22 mouse cellular contexts compared by ENCODE assay signal in genomic region chr14:30190308-30190971, GRCm38 (mm10).
DNase-seq lines count a peak whose midpoint lies in the region; ATAC-seq and TF ChIP-seq lines count a peak whose summit lies in the region.
"Had no signal": no experiment of that assay in that cellular context is flagged by ENCODE, and none has a peak within 500 bp of the region (broad histone marks: within the 10 kb centered on the region; RNA-seq: fewer than 3 reads in every experiment).

No protein-coding gene starts in this region.

- ATAC-seq in frontal cortex, adult (ENCODE audit: low TSS enrichment): peak; percentile 62; the same call in 1 of the 2 replicates
- no peak for ATAC-seq in lung, postnatal 0 days
- ATAC-seq in stomach, postnatal 0 days (ENCODE audit: low FRiP score, low TSS enrichment): no peak
- ATAC-seq: CD4-positive, CD25-positive, alpha-beta regulatory T cell, adult 4 months; midbrain, embryonic 15.5 days had no signal

- TF ChIP-seq CTCF in lung, postnatal 0 days (IDR thresholded peaks at IDR 0.05): 0 out of 2 replicates have a peak, but pooled peaks have one; percentile 12
- 0 out of 2 replicates have a peak, but pooled peaks have one; percentile 19 for TF ChIP-seq CTCF in stomach, postnatal 0 days (IDR thresholded peaks at IDR 0.05; ENCODE audit: low read depth)

- H3K9ac ChIP-seq in lung, postnatal 0 days (replicated peaks; ENCODE audit: low read depth): no peak overlapping the region
- H3K9ac ChIP-seq in stomach, postnatal 0 days (ENCODE audit: low read length): no peak overlapping the region
- H3K9ac ChIP-seq: hindbrain, embryonic 12.5 days; midbrain, embryonic 15.5 days; neural tube, embryonic 15.5 days; stomach, embryonic 15.5 days had no signal

- TF ChIP-seq EP300 in lung, postnatal 0 days (IDR thresholded peaks at IDR 0.05): no peak
- TF ChIP-seq EP300 in stomach, postnatal 0 days (optimal IDR thresholded peaks at IDR 0.05): no peak

- 81% methylated on average over 5 of the region's 5 CpGs for WGBS in lung, postnatal 0 days
- 86% methylated on average over 5 of the region's 5 CpGs for WGBS in limb, embryonic 10.5 days
- 83% methylated on average over 5 of the region's 5 CpGs for WGBS in stomach, postnatal 0 days

- H3K4me1 ChIP-seq in lung, postnatal 0 days (ENCODE audit: insufficient read depth, low read depth, low read length): no peaks in the 10 kb centered on the region
- H3K4me1 ChIP-seq in limb, embryonic 10.5 days: peaks cover 8% of the 10 kb centered on the region; the same call in 1 of the 2 replicates
- no peaks in the 10 kb centered on the region for H3K4me1 ChIP-seq in stomach, postnatal 0 days (replicated peaks; ENCODE audit: control insufficient read depth, insufficient read depth)
- H3K4me1 ChIP-seq: heart, embryonic 10.5 days; hindbrain, embryonic 12.5 days; midbrain, embryonic 15.5 days; neural tube, embryonic 15.5 days; stomach, embryonic 15.5 days had no signal

- no peaks in the 10 kb centered on the region for H3K36me3 ChIP-seq in lung, postnatal 0 days (ENCODE audit: insufficient read depth, low read length)
- no peaks in the 10 kb centered on the region for H3K36me3 ChIP-seq in limb, embryonic 10.5 days
- H3K36me3 ChIP-seq in stomach, postnatal 0 days (ENCODE audit: control insufficient read depth, insufficient read depth, low read length): no peaks in the 10 kb centered on the region
- H3K36me3 ChIP-seq: heart, embryonic 10.5 days; hindbrain, embryonic 12.5 days; midbrain, embryonic 15.5 days; neural tube, embryonic 15.5 days; stomach, embryonic 15.5 days had no signal

- H3K27ac ChIP-seq in lung, postnatal 0 days (ENCODE audit: low read length): no peak overlapping the region
- no peak overlapping the region for H3K27ac ChIP-seq in limb, embryonic 10.5 days
- no peak overlapping the region for H3K27ac ChIP-seq in stomach, postnatal 0 days (replicated peaks)
- H3K27ac ChIP-seq: heart, embryonic 10.5 days; hindbrain, embryonic 12.5 days; midbrain, embryonic 15.5 days; neural tube, embryonic 15.5 days; stomach, embryonic 15.5 days had no signal

- no peaks in the 10 kb centered on the region for H3K27me3 ChIP-seq in lung, postnatal 0 days (replicated peaks; ENCODE audit: insufficient read depth, low read length)
- H3K27me3 ChIP-seq in limb, embryonic 10.5 days (ENCODE audit: low read depth, poor library complexity, severe bottlenecking): no peaks in the 10 kb centered on the region
- no peaks in the 10 kb centered on the region for H3K27me3 ChIP-seq in stomach, postnatal 0 days (ENCODE audit: control insufficient read depth, insufficient read depth, low read length)
- H3K27me3 ChIP-seq: hindbrain, embryonic 12.5 days; midbrain, embryonic 15.5 days; neural tube, embryonic 15.5 days; stomach, embryonic 15.5 days had no signal

- no peak for DNase-seq in frontal cortex, postnatal 14 days (ENCODE audit: low spot score in 2 of 2)
- DNase-seq in lung, postnatal 0 days (ENCODE audit: low spot score): no peak
- DNase-seq in lung, postnatal 14 days: no peak
- DNase-seq in limb, embryonic 10.5 days (ENCODE audit: low spot score): peak; percentile 25
- DNase-seq in stomach, postnatal 0 days (ENCODE audit: low spot score): no peak
- DNase-seq in cerebellum, adult 11-12 months: no peak
- DNase-seq in layer of hippocampus, postnatal 36 days: no peak
- DNase-seq: adrenal gland, adult 8-10 months; cerebellum, postnatal 25 days; gastrocnemius, postnatal 14 days; heart, postnatal 14 days; kidney, adult 9 months; lung, adult 18-20 months; right cerebral cortex, postnatal 14 days; thymus, adult 2 months had no signal

- no peak overlapping the region for H3K4me2 ChIP-seq in lung, postnatal 0 days (replicated peaks; ENCODE audit: low read depth, low read length)
- no peak overlapping the region for H3K4me2 ChIP-seq in stomach, postnatal 0 days (replicated peaks; ENCODE audit: low read depth)
- H3K4me2 ChIP-seq: hindbrain, embryonic 12.5 days; midbrain, embryonic 15.5 days; neural tube, embryonic 15.5 days; stomach, embryonic 15.5 days had no signal

- no peak overlapping the region for H3K4me3 ChIP-seq in lung, postnatal 0 days (ENCODE audit: low read depth, low read length)
- no peak overlapping the region for H3K4me3 ChIP-seq in limb, embryonic 10.5 days
- no peak overlapping the region for H3K4me3 ChIP-seq in stomach, postnatal 0 days (ENCODE audit: low read depth, low read length)
- H3K4me3 ChIP-seq: heart, embryonic 10.5 days; hindbrain, embryonic 12.5 days; midbrain, embryonic 15.5 days; neural tube, embryonic 15.5 days; stomach, embryonic 15.5 days had no signal

- no peaks in the 10 kb centered on the region for H3K9me3 ChIP-seq in lung, postnatal 0 days (ENCODE audit: low read length)
- H3K9me3 ChIP-seq in limb, embryonic 10.5 days (replicated peaks): no peaks in the 10 kb centered on the region
- H3K9me3 ChIP-seq in stomach, postnatal 0 days (ENCODE audit: control insufficient read depth, low read length): no peaks in the 10 kb centered on the region
- H3K9me3 ChIP-seq: heart, embryonic 10.5 days; hindbrain, embryonic 12.5 days; midbrain, embryonic 15.5 days; neural tube, embryonic 15.5 days; stomach, embryonic 15.5 days had no signal
